In genomic region chr15:85298946-85299345, GRCm38 (mm10) we compare ENCODE assay signal across 21 mouse cellular contexts. TPM values are rescaled to one million over a fixed set of nuclear protein-coding genes. Genes with fewer than 3 reads are reported as not detected.
A peak's percentile ranks its signal among the peaks of the same experiment; 100 is the strongest.
DNase-seq lines count a peak whose midpoint lies in the region; ATAC-seq and TF ChIP-seq lines count a peak whose summit lies in the region.
"Had no signal": no experiment of that assay in that cellular context is flagged by ENCODE, and none has a peak within 500 bp of the region (broad histone marks: within the 10 kb centered on the region; RNA-seq: fewer than 3 reads in every experiment).

No protein-coding gene starts in this region.

- DNase-seq in cerebellum, postnatal 10 days, result peak; percentile 68 to 70
- no peak for DNase-seq in cerebellum, adult 8-10 months
- peak; percentile 43 for DNase-seq in urinary bladder, postnatal 14 days (ENCODE audit: low spot score)
- DNase-seq in urinary bladder, postnatal 25 days (ENCODE audit: low spot score), result no peak
- DNase-seq in gastrocnemius, postnatal 36 days, result no peak
- DNase-seq: adrenal gland, adult 2 months; gastrocnemius, postnatal 25 days; lung, adult 2 months; midbrain, embryonic 14.5 days; right cerebral cortex, postnatal 14 days; spleen, adult 18-20 months; thymus, adult 2 months had no signal

- no peak overlapping the region for H3K9ac ChIP-seq in intestine, embryonic 15.5 days
- H3K9ac ChIP-seq in intestine, postnatal 0 days (ENCODE audit: low read depth, low read length), result no peak overlapping the region
- H3K9ac ChIP-seq: hindbrain, embryonic 13.5 days had no signal

- no peak overlapping the region for H3K4me3 ChIP-seq in intestine, embryonic 15.5 days (replicated peaks)
- H3K4me3 ChIP-seq in intestine, postnatal 0 days (ENCODE audit: low read depth, low read length), result no peak overlapping the region
- H3K4me3 ChIP-seq: hindbrain, embryonic 13.5 days; megakaryocyte, embryonic 14.5 days; myocyte had no signal

- H3K27me3 ChIP-seq in intestine, embryonic 15.5 days (replicated peaks), result no peaks in the 10 kb centered on the region
- no peaks in the 10 kb centered on the region for H3K27me3 ChIP-seq in intestine, postnatal 0 days (replicated peaks; ENCODE audit: control insufficient read depth, insufficient read depth, low read length)
- H3K27me3 ChIP-seq: hindbrain, embryonic 13.5 days had no signal

- no peaks in the 10 kb centered on the region for H3K9me3 ChIP-seq in intestine, embryonic 15.5 days
- no peaks in the 10 kb centered on the region for H3K9me3 ChIP-seq in intestine, postnatal 0 days (ENCODE audit: control insufficient read depth)
- H3K9me3 ChIP-seq: hindbrain, embryonic 13.5 days had no signal

- H3K4me1 ChIP-seq in intestine, embryonic 15.5 days (replicated peaks), result peaks cover 18% of the 10 kb centered on the region
- H3K4me1 ChIP-seq in intestine, postnatal 0 days (replicated peaks; ENCODE audit: control insufficient read depth, insufficient read depth, low read length), result no peaks in the 10 kb centered on the region; the same call in 1 of the 2 replicates
- H3K4me1 ChIP-seq: megakaryocyte, embryonic 14.5 days had no signal

- no peak overlapping the region for H3K27ac ChIP-seq in intestine, embryonic 15.5 days
- no peak overlapping the region for H3K27ac ChIP-seq in intestine, postnatal 0 days (ENCODE audit: low read depth, low read length)
- H3K27ac ChIP-seq: hindbrain, embryonic 13.5 days had no signal

- WGBS in intestine, embryonic 15.5 days, result 79% methylated on average over 9 of the region's 9 CpGs
- WGBS in intestine, postnatal 0 days, result 86% methylated on average over 9 of the region's 9 CpGs

- H3K4me2 ChIP-seq in intestine, embryonic 15.5 days (replicated peaks), result peak overlapping the region; percentile 53; the same call in 1 of the 2 replicates
- H3K4me2 ChIP-seq in intestine, postnatal 0 days (replicated peaks; ENCODE audit: low read depth), result no peak overlapping the region; the same call in 1 of the 2 replicates
- H3K4me2 ChIP-seq: hindbrain, embryonic 13.5 days; liver, embryonic 11.5 days had no signal

- ATAC-seq in intestine, embryonic 15.5 days, result no peak
- no peak for ATAC-seq in intestine, postnatal 0 days
- no peak for ATAC-seq in monocyte, adult 5-6 weeks (replicated peaks; ENCODE audit: insufficient number of reproducible peaks, low FRiP score, low TSS enrichment, poor library complexity, severe bottlenecking)
- ATAC-seq: forebrain, embryonic 16.5 days; inflammation-experienced regulatory T-cells, adult 6 months had no signal

- intact Hi-C loops in gastrocnemius, postnatal 36 days (cut with DNase I), result no loop called here

- no peak for TF ChIP-seq CTCF in intestine, postnatal 0 days (IDR thresholded peaks at IDR 0.05; ENCODE audit: low read depth)

- no peaks in the 10 kb centered on the region for H3K36me3 ChIP-seq in intestine, embryonic 15.5 days
- H3K36me3 ChIP-seq in intestine, postnatal 0 days (ENCODE audit: control insufficient read depth, insufficient read depth), result no peaks in the 10 kb centered on the region
- H3K36me3 ChIP-seq: hindbrain, embryonic 13.5 days had no signal

RNA-seq across cellular contexts. Expression of gene Atxn10, which starts 37.1 kb away (rescaled TPM):
- 211 and 212 TPM in 2 replicates for polyA plus RNA-seq in intestine, embryonic 15.5 days (2015; fragmentation: Nextera tagmentation; extraction: Ambion mirVana)
- 106 and 111 TPM in 2 replicates for polyA plus RNA-seq in intestine, postnatal 0 days (2015; fragmentation: Nextera tagmentation; extraction: Ambion mirVana)
- total RNA-seq in monocyte, adult 5-6 weeks (2017), result 37.0 to 61.9 TPM (median 50.8 TPM) in 3 replicates
- total RNA-seq in gastrocnemius, postnatal 36 days (2021), result 10 to 100 TPM; 24.4 to 31.6 TPM

Comparison
In these comparisons a context has a peak if more than half of its experiments do, and no peak if none do; other contexts are left out.
1. DNase-seq: peak in cerebellum, postnatal 10 days (2 of 2) and urinary bladder, postnatal 14 days (single experiment); none in cerebellum, adult 8-10 months (single experiment), urinary bladder, postnatal 25 days (single experiment) and gastrocnemius, postnatal 36 days (0 of 2).